Mouse (Mus musculus) embryonic facial prominence, embryonic 13.5 days (tissue): ENCODE results near the gene Picalm. TPM values are rescaled to one million over a fixed set of nuclear protein-coding genes. Genes with fewer than 3 reads are reported as not detected.
"Not testable (repeated sequence)": the region's sequence is repeated elsewhere in the genome, so short reads cannot be mapped to it uniquely, and the experiment has no call there.

Experiments used
- ATAC-seq: fragments of 200-750 bp; cut with Nextera tagmentation; 2 replicates; pipeline ENCODE4 v1.8.0; 2017; ENCODE audit warnings: low read depth; ENCODE audit not compliant: insufficient number of reproducible peaks, insufficient read depth, low FRiP score, low TSS enrichment
- H3K27ac ChIP-seq: fragments of 300-500 bp; sonication (generic); 2 replicates; pipeline ENCODE4 v1.5.1; 2015; ENCODE audit warnings: moderate library complexity, mild to moderate bottlenecking, inconsistent platforms
- H3K27me3 ChIP-seq: fragments of 300-500 bp; sonication (generic); 2 replicates; pipeline ENCODE4 v1.6.1; 2015; ENCODE audit warnings: mild to moderate bottlenecking, inconsistent platforms
- H3K36me3 ChIP-seq: fragments of 300-500 bp; sonication (generic); 2 replicates; pipeline ENCODE4 v1.6.1; 2015; ENCODE audit warnings: mild to moderate bottlenecking, inconsistent platforms
- H3K4me1 ChIP-seq: fragments of 300-500 bp; sonication (generic); 2 replicates; pipeline ENCODE4 v1.6.1; 2015; ENCODE audit warnings: inconsistent platforms
- H3K4me2 ChIP-seq: fragments of 300-500 bp; sonication (generic); 2 replicates; pipeline ENCODE4 v1.6.1; 2015; ENCODE audit warnings: moderate library complexity, mild to moderate bottlenecking, inconsistent platforms
- H3K4me3 ChIP-seq: fragments of 300-500 bp; sonication (generic); 2 replicates; pipeline ENCODE4 v1.5.1; 2015; ENCODE audit warnings: mild to moderate bottlenecking, inconsistent platforms
- H3K9ac ChIP-seq: fragments of 300-500 bp; sonication (generic); 2 replicates; pipeline ENCODE4 v1.6.1; 2015; ENCODE audit warnings: mild to moderate bottlenecking, inconsistent platforms
- H3K9me3 ChIP-seq: fragments of 300-500 bp; sonication (generic); 2 replicates; pipeline ENCODE4 v1.6.1; 2016; ENCODE audit warnings: inconsistent platforms
- WGBS: fragments of 180-500 bp; shearing (Covaris S2); methylation state at CpG from one replicate; pipeline ENCODE4 v1.1.7; 2015; ENCODE audit warnings: mixed read lengths; 5-methylcytosine and 5-hydroxymethylcytosine counted together
- polyA plus RNA-seq: library from polyadenylated mRNA; unstranded; fragments of >200 nt; fragmentation: Nextera tagmentation; extraction: Ambion mirVana; gene quantifications from 2 replicates; pipeline ENCODE4 v1.2.1, GENCODE M21; 2015

Gene Picalm
- polyA plus RNA-seq, 1 experiment from 2014 or later, result 41.5 TPM

DNA sequence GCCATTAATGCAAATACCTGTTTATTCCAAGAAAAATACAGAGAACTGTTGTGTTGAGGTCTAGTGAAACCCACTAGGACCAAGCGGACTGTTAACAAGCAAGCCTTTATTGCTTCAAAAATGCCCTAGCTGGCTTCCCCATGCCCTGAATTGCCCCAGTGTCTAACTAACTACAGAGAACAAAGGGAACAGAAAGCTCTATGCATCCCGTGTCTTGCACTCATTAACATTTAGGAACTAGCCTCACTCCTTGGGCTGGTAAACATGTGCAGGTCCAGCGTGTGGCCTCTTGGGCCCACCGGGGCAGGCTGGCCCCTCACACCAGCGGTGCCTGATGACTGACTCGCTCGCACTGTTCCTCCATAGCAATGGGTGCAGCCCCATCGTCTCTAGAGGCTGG is 86.5 kb downstream of the Picalm start:
- peaks cover 5% of the 10 kb centered on the region for H3K4me1 ChIP-seq
- H3K36me3 ChIP-seq, result no peaks in the 10 kb centered on the region
- H3K27me3 ChIP-seq, result no peaks in the 10 kb centered on the region
- H3K9ac ChIP-seq, result no peak overlapping the region
- H3K9me3 ChIP-seq, result no peaks in the 10 kb centered on the region
- peak overlapping the region; percentile 82 for H3K27ac ChIP-seq
- no peak overlapping the region for H3K4me2 ChIP-seq
- peak; percentile 48; the same call in 1 of the 2 replicates for ATAC-seq
- H3K4me3 ChIP-seq, result no peak overlapping the region
- WGBS, result 35% methylated on average over 8 of the region's 8 CpGs

DNA sequence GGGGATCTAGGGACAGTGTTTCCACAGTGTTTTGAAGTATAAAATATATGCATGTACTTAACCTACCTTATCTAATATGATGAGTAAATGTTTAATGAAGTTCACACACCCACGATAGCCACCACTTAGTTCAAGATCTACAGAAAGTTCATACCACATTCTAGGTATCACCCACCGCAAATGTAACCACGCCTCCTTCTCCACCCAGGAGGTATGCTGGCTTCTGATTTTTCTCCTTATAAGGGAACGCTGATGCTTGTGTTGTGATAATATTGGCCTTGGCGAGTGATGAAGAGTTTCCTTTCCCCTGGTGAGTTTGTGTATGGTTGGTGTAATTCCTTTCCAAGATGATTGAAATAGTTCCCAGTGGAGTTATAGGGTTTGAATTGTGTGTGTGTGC is 88.1 kb downstream of the Picalm start:
- Histone ChIP-seq H3K9ac (no peak overlapping the region), H3K27ac (no peak overlapping the region), H3K4me1 (peaks cover 5% of the 10 kb centered on the region), H3K9me3 (no peaks in the 10 kb centered on the region), H3K36me3 (no peaks in the 10 kb centered on the region), H3K4me2 (no peak overlapping the region), H3K27me3 (no peaks in the 10 kb centered on the region), H3K4me3 (no peak overlapping the region)
- no peak for ATAC-seq
- WGBS, result 85% methylated on average over 5 of the region's 5 CpGs

DNA sequence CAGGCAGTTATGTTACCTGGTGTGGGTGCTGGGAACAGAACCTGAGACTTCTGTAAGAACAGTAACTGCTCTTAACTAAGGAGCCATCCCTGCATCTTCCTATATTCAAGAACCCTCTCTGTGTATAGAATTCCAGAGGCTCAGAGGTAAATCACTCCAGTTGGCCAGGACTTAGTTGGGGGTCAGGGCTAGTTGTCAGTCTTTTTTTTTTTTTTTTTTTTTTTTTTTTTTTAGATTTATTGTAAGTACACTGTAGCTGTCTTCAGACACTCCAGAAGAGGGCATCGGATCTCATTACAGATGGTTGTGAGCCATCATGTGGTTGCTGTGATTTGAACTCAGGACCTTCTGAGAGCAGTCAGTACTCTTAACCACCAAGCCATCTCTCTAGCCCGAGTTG is 91.5 kb downstream of the Picalm start:
- no peak overlapping the region for H3K4me3 ChIP-seq
- H3K9ac ChIP-seq, result no peak overlapping the region
- peaks cover 3% of the 10 kb centered on the region for H3K4me1 ChIP-seq
- 79% methylated on average over 2 of the region's 2 CpGs for WGBS
- no peaks in the 10 kb centered on the region for H3K9me3 ChIP-seq
- H3K4me2 ChIP-seq, result no peak overlapping the region
- ATAC-seq, result no peak
- no peaks in the 10 kb centered on the region for H3K36me3 ChIP-seq
- H3K27me3 ChIP-seq, result no peaks in the 10 kb centered on the region
- H3K27ac ChIP-seq, result no peak overlapping the region

DNA sequence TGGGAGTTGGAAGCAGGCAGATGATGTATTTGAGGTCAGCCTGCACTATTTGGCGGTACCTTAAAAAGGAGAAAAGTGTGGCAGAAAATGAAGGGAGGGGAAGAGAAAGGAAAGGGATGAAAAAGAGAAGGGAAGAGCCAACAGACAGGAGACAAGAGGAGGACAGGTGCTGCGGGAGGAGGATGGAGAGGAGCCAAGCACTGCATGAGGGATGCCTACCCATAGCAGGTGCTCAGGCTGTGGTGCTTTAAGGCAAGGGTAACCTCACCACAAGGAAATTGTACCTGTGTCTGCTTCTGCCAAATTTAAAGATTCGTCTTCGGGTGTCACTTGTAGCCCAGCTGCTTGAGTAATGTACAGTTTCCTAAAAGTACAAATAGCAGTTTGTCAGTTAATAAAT is 98.1 kb downstream of the Picalm start:
- ATAC-seq, result no peak
- no peaks in the 10 kb centered on the region for H3K27me3 ChIP-seq
- no peak overlapping the region for H3K4me2 ChIP-seq
- H3K4me3 ChIP-seq, result no peak overlapping the region
- no peaks in the 10 kb centered on the region for H3K9me3 ChIP-seq
- H3K27ac ChIP-seq, result no peak overlapping the region
- H3K36me3 ChIP-seq, result no peaks in the 10 kb centered on the region
- no peak overlapping the region for H3K9ac ChIP-seq
- 88% methylated on average over 4 of the region's 4 CpGs for WGBS
- H3K4me1 ChIP-seq, result 0 out of 2 replicates have a peak, but pooled peaks cover 9% of the 10 kb centered on the region

DNA sequence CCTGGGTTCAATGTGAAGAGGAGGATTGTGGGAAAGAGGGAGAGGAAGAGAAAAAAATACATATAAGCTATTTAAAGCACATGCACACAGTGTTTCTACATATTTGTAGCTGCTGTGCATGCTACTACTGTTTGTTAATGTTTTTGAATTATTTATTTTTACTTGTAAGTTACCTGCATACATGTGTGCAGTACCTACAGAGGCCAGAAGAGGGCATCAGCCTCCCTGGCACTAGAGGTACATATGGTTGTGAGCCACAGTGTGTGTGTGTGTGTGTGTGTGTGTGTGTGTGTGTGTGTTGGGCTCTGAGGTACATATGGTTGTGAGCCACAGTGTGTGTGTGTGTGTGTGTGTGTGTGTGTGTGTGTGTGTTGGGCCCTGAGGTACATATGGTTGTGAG is 98.9 kb downstream of the Picalm start:
- not testable (repeated sequence) for H3K27me3 ChIP-seq, H3K36me3 ChIP-seq, H3K9ac ChIP-seq, H3K9me3 ChIP-seq, ATAC-seq, H3K27ac ChIP-seq, H3K4me3 ChIP-seq, H3K4me2 ChIP-seq
- H3K4me1 ChIP-seq, result peaks cover 12% of the 10 kb centered on the region

DNA sequence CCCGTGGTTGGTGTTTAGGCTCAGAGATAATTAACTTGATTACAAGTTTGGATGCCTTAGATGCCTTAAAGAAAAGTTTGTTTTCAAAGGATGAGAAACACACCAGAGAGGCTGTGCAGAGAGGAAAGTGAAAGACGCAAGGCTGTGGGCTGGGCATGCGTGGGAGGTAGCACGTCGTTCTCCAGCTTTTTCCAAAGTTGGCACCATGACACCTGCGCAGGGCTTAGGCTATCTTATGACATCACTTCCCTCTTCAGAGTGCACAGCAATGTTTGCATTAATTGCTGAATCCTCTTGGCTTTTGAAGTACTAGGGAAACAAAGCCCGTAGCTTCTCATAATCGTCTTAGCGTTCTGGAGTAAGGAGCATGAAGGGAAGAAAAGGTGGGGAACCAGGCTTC is 101.4 kb downstream of the Picalm start:
- H3K9ac ChIP-seq, result no peak overlapping the region
- no peaks in the 10 kb centered on the region for H3K36me3 ChIP-seq
- peaks cover 12% of the 10 kb centered on the region for H3K4me1 ChIP-seq
- no peaks in the 10 kb centered on the region for H3K9me3 ChIP-seq
- no peak for ATAC-seq
- H3K4me2 ChIP-seq, result 0 out of 2 replicates have a peak overlapping the region, but pooled peaks have one; percentile 11
- H3K4me3 ChIP-seq, result no peak overlapping the region
- H3K27me3 ChIP-seq, result no peaks in the 10 kb centered on the region
- no peak overlapping the region for H3K27ac ChIP-seq
- WGBS, result 65% methylated on average over 9 of the region's 9 CpGs

DNA sequence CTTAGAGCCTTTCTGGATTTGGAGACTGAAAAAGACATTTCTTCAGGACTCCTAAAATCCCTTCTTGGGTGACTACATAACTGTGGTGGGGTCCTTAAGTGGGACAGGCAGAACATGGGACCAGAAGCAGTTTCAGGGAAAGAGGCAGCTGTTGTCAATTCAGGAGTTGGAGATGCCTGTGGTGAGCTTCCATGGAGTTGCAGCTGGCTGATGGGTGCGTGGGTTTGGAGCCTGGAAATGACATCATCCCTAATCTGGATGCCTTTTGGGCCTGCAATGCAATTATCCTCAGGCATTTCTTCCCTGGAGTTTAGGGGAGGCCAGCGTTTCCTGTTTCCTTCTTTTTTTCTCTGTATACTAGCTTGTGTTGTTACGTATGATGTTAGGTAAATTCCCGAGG is 103.9 kb downstream of the Picalm start:
- H3K9ac ChIP-seq, result no peak overlapping the region
- no peaks in the 10 kb centered on the region for H3K27me3 ChIP-seq
- peaks cover 12% of the 10 kb centered on the region for H3K4me1 ChIP-seq
- no peak overlapping the region for H3K4me3 ChIP-seq
- ATAC-seq, result no peak
- H3K9me3 ChIP-seq, result no peaks in the 10 kb centered on the region
- peak overlapping the region; percentile 33 for H3K27ac ChIP-seq
- 17% methylated on average over 4 of the region's 4 CpGs for WGBS
- H3K36me3 ChIP-seq, result no peaks in the 10 kb centered on the region
- H3K4me2 ChIP-seq, result no peak overlapping the region

DNA sequence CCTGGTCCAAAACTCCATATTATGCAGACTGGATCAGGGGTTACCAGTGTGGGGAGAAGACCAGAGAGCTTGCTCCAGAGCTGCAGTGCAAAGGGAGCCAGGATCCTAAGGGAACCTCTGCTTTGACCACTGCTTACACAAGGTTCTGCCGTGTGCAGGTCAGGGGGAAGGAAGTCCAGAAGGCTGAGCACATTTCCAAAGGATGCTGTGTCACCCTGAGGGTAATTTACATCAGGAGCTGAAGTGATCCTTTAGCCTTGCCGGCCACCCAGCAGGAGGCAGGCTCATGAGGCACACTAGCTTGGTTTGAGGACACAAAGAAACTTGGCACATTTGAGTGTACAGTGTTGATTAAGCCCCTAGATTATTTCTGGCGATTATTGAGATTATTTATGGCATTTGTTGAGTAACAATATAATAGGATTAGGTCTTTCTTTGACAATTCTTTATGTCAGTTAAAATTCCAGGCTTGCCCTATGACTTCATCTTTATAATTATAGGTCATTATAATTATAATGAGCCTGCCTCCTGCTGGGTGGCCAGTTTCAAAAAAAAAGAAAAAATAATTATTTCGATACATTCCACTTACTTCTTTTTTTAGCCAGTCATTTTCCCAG is 106.4 kb downstream of the Picalm start:
- Histone ChIP-seq H3K9me3 (no peaks in the 10 kb centered on the region), H3K36me3 (no peaks in the 10 kb centered on the region), H3K4me1 (peaks cover 3% of the 10 kb centered on the region), H3K4me2 (no peak overlapping the region), H3K27me3 (no peaks in the 10 kb centered on the region), H3K9ac (no peak overlapping the region), H3K4me3 (no peak overlapping the region), H3K27ac (no peak overlapping the region)
- ATAC-seq, result no peak
- WGBS, result 42% methylated on average over 4 of the region's 4 CpGs

DNA sequence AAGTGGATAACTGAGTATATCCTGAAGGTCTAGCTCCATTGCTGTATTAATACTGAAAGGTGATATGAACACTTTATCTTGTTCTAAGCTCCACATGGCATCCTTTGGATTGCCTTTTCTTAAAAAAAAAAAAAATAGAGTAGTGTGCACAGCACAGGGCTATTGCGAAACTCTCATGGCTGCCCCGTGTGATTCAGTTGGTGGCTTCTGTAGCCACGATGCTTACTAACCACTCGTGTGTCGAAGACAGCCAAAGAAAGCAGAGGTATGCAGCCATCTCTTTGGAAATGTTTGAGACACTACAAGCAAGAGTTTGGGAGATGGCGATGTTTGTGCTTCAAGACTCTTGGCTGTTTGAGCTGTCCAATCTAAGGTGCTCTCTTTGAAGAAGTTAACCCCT is 113.1 kb downstream of the Picalm start:
- Histone ChIP-seq H3K27ac (no peak overlapping the region), H3K36me3 (no peaks in the 10 kb centered on the region), H3K9ac (no peak overlapping the region), H3K4me3 (no peak overlapping the region), H3K27me3 (no peaks in the 10 kb centered on the region), H3K4me1 (no peaks in the 10 kb centered on the region), H3K9me3 (no peaks in the 10 kb centered on the region), H3K4me2 (no peak overlapping the region)
- WGBS, result 89% methylated on average over 6 of the region's 6 CpGs
- ATAC-seq, result no peak

DNA sequence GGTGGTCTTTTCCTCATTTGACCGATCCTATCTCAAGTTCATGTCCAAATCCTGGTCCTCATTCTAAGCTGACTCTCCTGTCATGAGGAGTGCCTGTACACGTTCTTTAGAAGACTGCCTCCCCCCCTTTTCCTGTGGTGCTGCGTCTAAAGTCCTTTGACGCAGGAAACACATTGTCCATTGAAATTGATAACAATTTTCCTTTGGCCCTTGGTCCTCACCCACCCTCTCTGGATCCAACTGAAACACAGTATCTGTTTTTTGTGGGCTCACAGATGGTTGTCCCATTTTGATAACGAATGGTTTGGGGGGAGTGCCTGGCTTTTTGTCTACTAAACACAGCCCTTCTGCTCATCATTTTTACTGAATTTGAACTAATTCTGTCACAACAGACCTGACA is 113.6 kb downstream of the Picalm start:
- no peaks in the 10 kb centered on the region for H3K4me1 ChIP-seq
- H3K36me3 ChIP-seq, result no peaks in the 10 kb centered on the region
- H3K4me2 ChIP-seq, result no peak overlapping the region
- no peak overlapping the region for H3K4me3 ChIP-seq
- 81% methylated on average over 5 of the region's 5 CpGs for WGBS
- no peak overlapping the region for H3K9ac ChIP-seq
- no peaks in the 10 kb centered on the region for H3K9me3 ChIP-seq
- no peaks in the 10 kb centered on the region for H3K27me3 ChIP-seq
- no peak overlapping the region for H3K27ac ChIP-seq
- ATAC-seq, result no peak

DNA sequence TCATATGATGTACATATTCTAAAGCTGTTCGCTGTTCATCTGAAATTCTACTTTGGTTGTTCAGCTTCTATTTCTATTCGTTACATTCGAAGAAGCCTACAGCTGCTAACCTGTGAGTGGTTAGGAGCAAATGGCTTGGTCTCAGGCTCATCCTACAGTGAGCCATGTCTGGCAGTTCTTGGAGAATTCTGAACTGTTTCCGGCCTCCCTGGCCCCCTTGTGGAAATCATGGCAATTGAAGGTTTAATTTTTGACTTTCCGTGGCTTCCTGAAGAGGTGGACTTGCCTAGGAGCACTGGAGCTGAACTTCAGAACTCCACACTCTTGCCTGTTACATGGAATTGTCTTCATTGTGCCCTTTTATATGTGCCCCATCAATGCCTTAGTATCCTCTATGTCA is 122.9 kb downstream of the Picalm start:
- no peaks in the 10 kb centered on the region for H3K27me3 ChIP-seq
- WGBS, result 68% methylated on average over 5 of the region's 5 CpGs

DNA sequence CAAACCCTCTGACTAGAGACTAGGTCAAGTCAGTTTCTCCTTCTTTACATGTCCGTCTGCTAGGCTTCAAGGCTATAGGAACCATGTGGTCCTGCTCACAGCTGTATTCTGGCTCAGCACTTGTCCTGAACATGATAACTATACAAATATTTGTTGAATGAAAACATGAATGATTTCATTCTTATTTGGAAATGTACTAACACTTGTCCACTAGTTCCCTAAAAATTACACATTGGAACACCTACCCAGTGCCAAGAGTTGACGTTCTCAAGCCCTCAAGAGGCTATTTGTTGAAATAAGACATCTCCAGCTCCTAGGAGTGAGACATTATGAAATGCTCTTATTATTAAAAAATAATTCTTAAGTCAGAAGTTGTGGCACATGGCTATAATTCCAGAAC is 128.7 kb downstream of the Picalm start:
- Histone ChIP-seq H3K36me3 (no peaks in the 10 kb centered on the region), H3K4me3 (no peak overlapping the region), H3K9ac (no peak overlapping the region), H3K4me1 (no peaks in the 10 kb centered on the region), H3K27me3 (no peaks in the 10 kb centered on the region), H3K4me2 (no peak overlapping the region), H3K27ac (no peak overlapping the region), H3K9me3 (no peaks in the 10 kb centered on the region)
- 88% methylated on average over 2 of the region's 2 CpGs for WGBS
- no peak for ATAC-seq

More for the DNA sequence above, 122.9 kb downstream of the Picalm start:
- H3K36me3 ChIP-seq, result no peaks in the 10 kb centered on the region
- no peak overlapping the region for H3K27ac ChIP-seq
- H3K9me3 ChIP-seq, result no peaks in the 10 kb centered on the region
- H3K4me2 ChIP-seq, result no peak overlapping the region
- H3K4me1 ChIP-seq, result no peaks in the 10 kb centered on the region
- ATAC-seq, result no peak
- H3K9ac ChIP-seq, result no peak overlapping the region
- no peak overlapping the region for H3K4me3 ChIP-seq

DNA sequence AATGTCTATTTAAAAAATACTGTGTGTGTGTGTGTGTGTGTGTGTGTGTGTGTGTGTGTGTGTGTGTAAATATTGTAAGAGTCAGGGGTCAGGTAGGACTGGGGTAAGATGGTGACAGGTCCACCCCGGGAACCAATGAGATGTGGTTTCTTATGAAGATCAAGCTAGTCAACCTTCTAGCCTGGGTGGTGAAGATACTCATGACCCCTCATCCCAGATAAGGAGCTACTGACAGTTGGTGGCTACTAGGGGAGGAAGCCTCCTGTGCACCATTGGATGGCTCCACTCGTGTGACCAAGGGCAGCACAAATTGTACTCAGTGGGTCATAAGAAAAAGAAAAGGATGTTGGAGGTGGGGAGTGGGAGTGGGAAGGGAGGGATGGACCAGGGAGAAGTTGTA is 129.9 kb downstream of the Picalm start:
- Histone ChIP-seq H3K27me3 (no peaks in the 10 kb centered on the region), H3K4me2 (no peak overlapping the region), H3K36me3 (no peaks in the 10 kb centered on the region), H3K27ac (no peak overlapping the region), H3K9ac (no peak overlapping the region), H3K4me1 (no peaks in the 10 kb centered on the region), H3K4me3 (no peak overlapping the region), H3K9me3 (no peaks in the 10 kb centered on the region)
- 85% methylated on average over 2 of the region's 2 CpGs for WGBS
- ATAC-seq, result no peak
